Mouse (Mus musculus): Measurements from ENCODE around the gene Dpm2.
A peak's percentile ranks its signal among the peaks of the same experiment; 100 is the strongest.

The Dpm2 gene

DNA sequence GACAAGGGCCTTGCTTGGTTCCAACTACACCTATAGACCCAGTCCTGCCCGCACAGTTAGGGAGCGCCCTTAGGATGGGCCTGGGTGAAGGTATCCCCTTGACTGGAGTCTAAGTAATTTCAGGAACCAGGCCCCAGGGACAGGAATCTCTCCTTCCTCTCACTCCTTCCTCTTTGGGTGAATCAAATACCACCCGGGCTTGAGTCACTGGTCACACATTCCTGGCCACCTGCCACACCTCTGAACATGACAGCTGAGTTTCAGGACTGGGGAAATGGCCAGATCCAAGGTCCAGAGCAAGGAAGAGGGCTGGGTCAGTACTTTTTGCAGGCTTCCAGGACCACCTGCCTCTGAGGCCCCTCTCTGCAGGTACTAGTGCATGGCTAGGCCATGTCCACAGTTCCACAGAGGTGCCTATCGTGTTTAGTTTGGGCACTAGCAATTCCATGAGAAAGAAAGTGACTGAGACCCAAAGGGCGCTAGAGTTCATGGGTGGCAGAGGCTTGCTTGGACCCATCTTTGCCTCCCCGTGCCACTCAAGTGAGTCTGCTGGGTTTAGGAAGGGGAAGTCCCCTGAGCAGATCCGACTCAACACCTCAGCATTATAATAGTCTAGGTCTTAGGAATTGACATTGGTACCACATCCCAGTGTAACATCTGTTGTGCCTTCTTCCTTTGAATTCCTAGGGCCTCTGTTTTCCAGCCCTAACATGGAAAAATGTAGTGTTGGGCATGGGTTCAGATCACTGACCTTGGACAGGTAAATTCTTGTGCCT, 22.5 kb upstream of the Dpm2 start:
- DNase-seq: peak; percentile 58

DNA sequence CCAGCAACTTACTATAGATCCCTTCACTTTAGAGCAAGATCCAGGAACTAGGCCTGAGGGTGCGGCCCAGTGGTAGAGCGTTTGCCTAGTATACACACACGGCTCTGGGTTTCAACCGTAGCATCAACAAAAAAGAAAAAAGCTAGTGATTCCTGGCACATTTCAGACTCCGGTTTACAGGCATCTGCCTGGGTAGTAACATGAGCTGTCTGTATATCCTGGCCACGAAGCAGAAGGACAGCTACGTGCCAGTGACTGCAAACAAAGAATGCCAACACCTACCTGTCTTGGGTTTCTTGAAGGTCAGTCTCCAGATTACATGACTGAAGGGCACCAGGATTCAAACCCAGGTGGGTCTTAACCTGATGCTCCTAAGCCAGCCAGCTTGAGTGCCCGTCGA, 21.5 kb upstream of the Dpm2 start:
- no peak for DNase-seq

DNA sequence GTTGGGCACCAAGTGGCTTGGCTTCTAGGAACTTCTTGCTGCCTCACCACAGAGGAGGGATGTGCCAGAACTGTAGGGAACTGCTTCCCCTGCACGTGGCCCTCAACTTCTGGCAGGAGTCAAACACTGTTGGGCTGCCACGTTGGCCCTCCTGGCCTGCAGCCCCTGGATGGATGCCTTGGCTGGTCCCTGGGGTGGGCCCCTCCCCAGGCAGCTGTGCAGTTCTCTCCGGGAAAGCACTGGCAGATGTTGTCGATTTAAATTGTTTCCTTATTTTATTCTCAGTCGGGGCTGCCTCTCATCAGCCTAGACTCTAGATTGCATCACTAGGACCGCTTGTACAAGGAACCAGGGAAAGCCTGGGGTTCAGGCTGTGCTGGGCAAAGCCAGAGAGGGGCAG, 20.9 kb upstream of the Dpm2 start:
- peak; percentile 45 for DNase-seq

DNA sequence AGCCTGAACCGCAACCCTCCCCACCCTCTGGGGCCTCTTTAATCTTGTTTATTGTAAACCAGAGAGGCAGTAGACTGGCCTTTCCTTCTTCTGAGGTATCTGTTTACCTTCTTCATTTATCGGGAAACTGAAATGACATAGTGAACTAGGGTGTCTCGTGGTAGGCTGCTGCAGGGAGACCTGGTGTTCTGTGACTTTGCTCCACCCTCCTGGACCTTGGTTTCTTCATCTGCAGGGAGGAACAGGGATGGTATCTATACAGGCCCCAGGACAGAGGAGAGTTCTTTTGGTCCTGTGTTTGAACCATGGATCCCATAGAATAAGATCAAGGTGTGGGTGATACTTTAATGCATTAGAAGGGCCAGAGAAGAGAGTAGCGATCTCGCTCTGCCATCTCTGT, 19.4 kb upstream of the Dpm2 start:
- no peak for DNase-seq

DNA sequence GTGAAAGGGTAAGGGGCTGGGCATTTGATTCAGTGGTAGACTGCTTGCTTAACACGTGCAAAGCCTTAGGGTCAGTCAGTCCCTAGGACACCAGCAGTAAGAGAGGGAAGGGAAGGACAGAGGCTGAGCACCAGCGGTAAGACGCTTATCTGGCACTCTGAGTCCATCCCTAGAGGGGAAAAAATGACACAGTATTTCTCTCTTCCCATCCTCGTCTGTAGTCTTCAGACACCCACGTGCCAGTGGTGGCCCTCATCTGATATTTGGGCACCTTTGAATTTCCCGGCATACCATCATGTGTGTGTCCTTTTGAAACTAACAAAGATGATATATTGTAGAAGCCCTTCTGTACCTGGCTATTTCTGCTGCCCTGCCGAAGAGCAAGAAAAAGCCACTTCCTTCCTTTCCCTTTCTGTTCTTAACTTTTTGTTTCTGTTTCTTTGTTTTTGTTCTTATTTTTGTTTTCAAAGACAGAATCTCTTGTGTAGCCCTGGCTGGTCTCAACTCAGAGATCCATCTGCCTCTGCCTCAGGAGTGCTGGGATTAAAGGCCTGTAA, 17.0 kb upstream of the Dpm2 start:
- DNase-seq: no peak

DNA sequence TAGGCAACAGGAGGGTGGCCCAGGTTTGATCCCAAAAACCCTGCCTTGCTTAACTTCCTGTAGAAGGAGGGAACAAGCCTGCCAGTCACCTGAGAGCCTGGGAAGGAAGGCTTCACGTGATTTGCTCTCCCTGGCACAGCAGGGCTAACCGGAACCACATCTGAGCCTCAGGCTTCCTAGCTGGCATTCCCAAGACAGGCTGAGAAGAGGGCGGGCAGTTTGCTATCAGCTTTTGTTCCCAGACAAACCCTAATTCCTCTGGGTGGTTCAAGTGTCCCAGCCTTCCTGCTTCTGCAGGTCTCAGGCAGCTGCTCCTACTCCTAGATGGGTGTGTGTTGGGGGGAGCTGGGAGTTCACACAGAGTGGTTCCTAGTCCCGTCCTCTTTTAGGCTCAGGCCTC, 15.2 kb upstream of the Dpm2 start:
- no peak for DNase-seq

DNA sequence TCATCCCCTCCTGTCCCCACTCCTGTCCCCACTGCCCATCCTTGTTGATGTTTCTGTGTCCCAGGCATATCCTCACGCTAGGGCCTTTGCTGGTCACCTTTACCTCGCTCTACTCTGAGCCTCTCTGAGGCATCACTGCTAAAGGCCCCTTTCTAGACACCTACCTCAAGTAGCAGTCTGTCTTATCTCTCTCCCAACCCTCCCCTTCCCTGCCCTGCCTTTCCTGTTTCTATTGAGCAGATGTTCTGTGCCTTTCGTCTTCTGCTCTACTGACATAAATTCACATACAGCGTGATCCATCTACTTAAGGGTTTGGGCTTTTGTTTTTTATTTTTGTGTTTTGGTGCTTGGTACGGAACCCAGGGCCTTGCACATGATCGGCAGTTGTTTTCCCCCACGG, 14.6 kb upstream of the Dpm2 start:
- DNase-seq: no peak

DNA sequence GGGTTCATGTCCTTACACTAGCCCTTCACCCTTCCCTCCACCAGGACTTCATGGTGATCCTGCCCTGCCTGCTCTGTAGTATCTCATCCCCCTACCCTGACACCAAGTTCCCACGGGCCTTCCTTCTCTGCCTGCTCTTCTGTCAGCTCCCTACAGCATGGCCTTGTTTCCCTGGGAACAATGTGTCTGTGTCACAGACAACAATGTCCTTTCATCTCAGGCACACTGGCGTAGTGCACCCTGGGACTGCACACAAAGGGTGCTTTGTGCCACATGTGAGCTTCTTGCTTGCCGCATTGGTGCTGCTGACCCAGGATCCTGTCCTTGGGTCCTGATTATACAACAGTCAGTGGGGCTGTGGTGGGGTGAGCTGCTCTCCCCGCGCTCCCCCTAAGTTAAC, 11.1 kb upstream of the Dpm2 start:
- DNase-seq: no peak

DNA sequence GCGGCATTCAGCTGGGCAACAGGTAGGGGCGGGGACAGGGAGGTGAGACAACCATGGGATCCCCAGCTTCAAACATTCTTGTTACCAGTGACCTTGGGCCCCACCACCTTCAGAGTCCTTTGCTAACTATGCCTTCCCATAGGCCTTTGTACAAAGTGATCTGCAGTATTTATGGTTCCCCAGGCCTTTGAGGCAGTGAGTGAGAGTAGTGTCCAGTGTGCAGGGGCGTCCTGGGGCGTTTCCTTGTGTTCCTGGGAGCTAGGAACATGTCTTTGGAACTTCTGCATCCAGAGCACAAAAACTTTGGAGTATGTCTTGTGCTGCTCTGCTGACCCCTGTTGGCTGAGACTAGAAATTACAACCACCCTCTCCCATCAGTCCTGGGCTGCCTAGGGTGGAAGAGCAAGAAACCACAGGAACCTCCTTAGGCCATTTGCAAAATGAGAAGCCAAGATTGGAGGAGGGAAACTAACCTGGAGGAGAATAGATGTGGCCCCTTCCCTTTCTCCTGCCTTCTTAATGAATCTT, 4.1 kb upstream of the Dpm2 start:
- DNase-seq: peak; percentile 73

DNA sequence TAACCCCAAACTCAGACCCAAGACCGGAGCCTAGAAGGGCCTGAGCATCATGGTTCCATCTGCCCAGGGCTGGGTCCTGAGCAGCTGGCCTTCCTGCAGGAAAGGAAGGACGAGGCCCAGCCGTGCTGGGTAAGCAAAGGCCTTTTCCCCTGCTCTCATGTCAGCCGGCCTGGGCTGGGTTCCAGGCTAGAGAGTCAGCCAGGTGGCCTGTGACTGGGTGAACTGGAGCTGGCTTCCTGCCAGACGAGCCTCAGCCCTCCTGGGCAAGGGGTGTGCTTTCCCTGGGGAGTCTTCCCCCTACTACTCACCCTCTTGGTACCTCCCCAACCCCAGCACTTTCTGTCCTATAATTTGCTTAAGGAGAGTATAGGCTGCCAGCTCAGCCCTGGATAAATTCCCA, 2.5 kb upstream of the Dpm2 start:
- no peak for DNase-seq

DNA sequence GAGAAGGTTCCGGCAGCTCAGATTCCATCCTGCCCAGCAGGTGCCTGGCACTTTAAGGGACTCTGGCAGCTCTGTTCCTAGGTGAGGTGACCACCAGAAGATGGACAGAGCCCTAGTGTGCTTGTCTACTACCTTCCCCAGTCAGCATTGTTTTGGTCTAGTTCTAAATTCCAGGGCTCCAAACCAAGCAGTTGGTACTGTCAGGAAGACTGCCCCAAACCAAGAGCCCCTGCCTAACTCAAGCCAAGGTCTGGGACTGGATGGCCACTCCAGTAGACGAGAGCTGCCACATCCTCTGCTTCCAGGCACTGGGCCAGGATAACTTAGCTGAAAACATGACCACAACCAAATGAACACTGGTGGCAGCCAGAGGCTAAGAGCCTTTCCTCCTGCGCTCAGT, 1.7 kb upstream of the Dpm2 start:
- DNase-seq: no peak

DNA sequence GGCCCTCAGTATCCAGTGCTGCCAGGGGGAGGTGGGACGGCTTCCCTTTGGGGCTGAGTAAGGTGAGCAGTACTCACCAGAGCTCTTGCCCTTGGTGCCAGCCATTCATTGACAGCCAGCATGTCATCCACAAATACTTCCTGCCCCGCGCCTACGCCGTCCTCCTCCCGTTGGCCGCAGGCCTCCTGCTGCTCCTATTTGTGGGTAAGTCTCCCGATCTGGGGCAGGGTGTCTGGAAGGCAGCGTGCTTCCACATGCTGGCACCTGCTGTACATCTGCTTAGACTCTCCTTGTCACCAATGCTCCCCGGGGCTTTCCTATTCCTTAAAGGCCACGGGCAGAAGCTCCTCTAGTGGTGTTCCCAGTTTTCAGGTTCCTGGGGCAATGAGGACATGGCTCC, 1.5 kb downstream of the Dpm2 start:
- no peak for DNase-seq

DNA sequence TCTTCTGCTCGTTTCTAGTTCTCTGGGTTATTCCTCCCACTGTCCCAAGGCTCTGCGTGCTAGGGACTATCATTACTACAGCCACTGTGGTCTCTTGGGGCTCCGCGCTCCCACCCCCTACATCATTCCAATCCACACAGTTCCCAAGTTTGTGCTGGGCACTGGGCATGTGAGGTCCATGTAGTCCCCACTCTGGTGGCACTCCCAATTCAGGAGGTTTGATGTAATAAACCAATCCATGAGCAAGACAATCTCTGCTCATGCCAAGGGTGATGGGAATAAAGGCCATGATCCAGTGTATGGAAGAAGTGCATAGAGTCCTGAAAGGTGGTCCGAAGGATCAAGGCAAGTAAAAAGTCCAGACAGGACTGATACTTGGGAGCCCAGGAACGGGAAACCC, 3.8 kb downstream of the Dpm2 start, which contains the start of gene Pip5kl1:
TSS of gene Pip5kl1 (plus strand) at position 301 of the 400 bp plus-strand sequence.
- no peak for DNase-seq

DNA sequence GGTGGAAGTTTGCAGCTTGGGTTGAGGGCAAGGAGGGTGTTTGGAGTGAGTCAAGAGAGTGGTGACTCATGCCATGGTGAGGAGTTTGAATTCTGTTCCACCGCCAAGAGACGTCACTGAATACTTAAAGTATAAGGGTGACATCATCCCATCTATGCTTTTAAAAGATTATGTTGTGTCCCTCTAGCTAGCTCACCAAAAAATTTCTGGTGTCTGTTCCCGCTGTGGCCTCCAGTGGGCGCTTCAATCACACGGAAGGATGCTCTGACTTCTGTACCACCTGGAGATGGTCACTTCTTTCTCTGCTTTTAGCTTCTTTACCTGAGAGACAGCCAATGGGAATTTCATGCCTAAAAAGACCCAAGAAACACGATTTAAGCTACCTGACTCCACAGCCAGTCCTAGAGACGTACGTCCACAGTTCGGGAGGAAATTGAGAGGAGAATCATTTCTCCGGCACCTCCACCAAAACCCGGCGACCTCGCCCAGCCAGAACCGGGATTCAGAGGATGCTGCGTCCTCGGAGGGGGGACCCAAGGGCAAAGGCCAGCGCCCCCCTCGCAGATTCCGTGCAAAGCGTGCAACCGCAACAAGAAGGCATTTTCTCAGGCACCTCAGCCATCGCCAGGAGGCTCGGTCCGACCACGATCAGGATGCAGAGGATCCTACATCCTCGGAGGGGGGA, 4.4 kb downstream of the Dpm2 start:
- peak; percentile 62 for DNase-seq

DNA sequence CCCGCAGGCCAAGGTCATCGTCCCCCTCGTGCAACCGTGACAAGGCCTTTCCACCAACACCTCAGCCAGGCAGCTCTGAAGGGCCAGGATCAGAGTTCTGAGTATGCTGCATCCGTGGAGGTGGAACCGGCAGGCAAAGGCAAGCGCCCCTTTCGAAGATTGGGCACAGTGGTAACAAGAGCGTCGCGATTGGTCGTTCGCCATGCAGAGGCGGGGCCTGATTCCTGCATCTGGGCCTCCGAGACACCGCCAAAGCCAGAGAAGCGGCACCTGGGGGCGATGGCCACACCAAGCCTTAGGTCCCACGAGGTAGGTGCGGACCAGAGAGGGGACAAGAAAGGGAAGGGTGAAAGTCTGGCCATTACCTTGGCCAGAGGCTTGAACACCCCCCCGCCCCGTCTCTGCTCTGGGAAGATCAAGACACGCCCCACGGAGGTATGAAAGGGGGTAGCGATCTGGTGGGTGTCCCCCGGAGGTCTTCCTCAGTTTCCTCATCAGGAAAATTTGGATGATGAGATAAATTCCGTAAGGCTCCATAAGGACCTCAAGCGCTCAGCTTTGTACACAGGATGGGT, 5.0 kb downstream of the Dpm2 start, which contains the start of gene 9430097D07Rik:
TSS of gene 9430097D07Rik (minus strand) at position 99 of the 575 bp plus-strand sequence.
- DNase-seq: no peak

DNA sequence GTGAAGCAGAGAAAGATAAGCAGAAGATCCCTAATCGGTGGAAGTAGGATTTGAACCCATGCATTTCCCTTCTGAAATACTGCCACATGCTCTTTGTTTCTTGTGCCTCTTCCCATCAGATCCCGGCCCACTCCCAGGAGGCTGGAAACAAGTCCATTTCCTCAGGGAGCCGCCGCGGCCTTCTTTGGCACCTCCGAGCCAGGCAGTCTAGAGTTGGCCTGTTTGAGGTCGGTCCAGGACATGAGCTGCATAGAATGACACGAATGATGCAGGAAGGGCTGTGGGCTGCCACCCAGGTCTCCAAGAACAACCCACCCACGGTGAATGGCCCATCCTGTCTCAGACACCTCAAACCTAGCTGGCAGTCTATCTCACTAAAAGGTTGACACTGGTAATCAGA, 5.9 kb downstream of the Dpm2 start:
- DNase-seq: no peak

DNA sequence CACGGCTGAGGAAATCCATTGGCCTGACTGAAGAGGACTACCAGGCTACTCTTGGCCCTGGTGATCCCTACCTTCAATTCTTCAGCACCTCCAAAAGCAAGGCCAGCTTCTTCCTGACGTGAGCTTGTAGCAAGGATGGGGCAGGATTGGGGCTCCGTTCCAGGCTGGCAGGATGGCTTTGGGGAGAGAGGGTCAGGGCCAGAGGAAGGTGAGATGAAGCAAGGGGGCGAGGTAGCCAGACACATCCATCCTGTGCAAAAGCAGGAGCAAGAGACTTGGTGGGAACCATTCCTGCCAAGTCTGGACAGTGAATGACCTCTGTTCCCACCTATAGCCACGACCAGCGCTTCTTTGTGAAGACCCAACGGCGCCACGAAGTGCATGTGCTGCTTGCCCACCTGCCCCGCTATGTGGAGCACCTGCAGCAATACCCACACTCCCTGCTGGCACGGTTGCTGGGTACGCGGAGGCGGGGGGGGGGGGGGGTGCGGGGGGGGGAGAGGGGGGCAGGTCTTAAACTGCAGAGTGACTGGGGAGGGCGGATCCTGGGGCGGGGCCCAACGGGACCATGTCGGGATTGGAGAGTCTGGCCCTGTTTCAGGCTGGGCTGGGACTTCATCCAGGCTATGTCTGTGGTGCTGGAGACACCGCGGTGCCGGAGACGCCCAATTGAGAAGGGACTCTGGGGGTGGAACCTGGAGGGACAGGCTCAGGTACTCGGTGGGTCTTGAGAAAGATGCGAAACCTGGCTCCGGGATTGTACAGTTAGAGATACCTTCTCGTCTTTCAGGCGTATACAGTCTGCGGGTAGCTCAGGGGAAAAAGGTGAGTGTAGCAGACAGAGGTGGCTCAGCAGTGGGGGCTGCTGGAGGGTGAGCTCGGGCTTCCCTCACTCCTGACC, 7.7 kb downstream of the Dpm2 start:
- peak; percentile 55 for DNase-seq

DNA sequence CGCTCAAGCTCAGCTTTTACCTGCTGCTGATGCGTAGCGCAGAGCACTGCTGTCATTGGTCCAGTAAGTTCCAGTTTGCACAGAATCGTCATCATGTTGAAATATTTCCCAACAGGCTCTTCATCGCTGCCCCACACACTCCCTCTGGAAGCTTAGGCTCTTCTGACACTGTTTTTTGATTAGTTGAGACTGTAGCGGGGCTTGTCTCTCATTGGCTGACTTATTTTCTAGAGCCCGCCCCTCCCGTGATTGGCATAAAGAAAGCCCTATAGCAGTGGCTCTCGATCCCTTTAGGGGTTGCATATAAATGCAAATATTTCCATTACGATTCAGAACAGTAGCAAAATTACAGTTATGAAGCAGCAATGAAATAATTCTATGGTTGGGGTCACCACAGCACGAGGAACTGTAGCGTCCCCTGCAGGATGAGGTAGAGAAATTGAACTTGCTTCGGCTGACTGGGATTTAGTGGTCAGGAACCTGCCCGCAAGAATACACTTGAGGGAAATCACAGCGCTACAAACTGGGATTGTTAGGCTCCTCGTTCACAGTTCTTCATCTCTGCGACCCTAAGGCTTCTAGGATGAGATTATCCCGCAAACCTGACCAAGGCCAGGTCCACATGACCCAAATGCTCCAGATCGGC, 10.9 kb downstream of the Dpm2 start:
- DNase-seq: peak; percentile 63

DNA sequence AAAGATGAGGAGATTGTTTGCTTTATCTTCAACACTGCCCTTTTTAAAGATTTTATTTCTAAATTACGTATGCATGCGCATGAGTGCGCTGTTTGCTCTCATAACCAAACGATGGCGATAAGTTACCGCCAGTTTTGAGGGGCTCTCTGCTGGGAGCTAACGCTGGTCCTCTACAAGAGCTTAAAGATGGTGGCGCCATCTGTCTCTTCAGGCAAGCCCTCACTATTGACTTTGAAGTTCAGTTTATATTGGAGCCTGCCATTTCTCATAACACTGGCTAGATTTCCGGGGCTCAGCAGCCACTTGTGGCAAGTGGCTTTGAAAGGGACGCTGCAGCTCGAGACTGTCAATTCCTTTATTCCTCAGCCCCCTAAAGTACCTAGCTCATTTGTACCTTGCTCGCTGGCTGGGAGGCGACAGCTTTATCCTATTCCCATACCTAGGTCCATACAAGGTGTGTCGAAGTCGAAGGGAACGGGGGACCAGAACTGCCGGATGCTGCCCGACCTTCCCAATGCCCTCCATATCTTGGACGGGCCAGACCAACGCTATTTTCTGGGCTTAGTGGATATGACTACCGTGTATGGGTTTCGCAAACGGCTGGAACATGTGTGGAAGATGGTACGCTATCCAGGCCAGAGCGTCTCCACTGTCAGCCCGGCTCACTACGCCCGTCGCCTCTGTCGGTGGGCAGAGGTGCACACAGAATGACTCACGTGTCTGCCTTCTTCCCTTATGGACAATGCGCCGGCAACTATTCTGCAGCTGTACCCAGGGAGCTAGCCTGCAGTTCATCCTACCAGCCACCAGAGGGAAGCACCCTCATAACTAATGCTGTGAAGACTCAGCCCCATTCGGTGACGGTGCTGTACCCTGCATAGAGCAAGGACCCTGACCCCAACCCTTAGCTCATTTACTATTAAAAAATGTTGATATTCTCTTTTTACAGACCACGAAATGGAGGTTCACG, 12.5 kb downstream of the Dpm2 start:
- peak; percentile 86 for DNase-seq

DNA sequence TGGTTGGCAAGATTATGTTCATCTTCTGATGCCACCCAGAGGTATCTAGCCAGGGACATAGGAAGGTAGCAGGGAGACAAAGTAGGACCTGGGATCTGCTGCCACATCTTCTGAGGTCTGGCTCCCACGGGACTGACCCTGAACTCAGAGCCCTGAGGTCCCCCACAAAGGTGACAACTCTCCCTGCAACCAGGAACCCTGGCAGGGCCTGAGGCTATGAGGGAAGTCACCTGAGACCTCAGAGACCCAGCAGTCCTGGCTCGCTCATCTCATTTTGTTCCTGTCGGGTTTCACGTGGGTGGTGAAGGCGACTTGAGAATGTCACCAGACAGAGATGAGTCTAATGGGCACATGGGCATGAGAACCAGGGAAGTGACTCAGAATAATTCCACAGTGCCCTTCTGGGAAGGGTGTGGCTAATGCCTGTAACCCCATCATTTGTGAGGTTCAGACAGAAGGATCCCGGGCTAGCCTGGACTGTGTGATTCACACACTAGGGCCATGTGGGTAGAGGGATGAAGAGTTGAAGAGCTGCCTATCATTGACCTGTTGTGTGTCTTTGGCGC, 14.6 kb downstream of the Dpm2 start:
- DNase-seq: no peak

Data from lung, postnatal 14 days (tissue).